Mouse (Mus musculus) ES-E14 (cell line): ENCODE measurements around the gene Adgrg5.

Source experiments
- CHD2 ChIP-seq: IDR thresholded peaks from 2 replicates; pipeline ENCODE4 v1.6.1; 2014; ENCODE audit warnings: mild to moderate bottlenecking, low read depth, low read length, inconsistent platforms
- HCFC1 ChIP-seq: IDR thresholded peaks from 2 replicates; pipeline ENCODE4 v1.6.1; 2012; ENCODE audit warnings: low read length, inconsistent platforms, borderline replicate concordance; ENCODE audit not compliant: insufficient read depth
- MAFK ChIP-seq: IDR thresholded peaks from 2 replicates; pipeline ENCODE4 v1.6.1; 2014; ENCODE audit warnings: mild to moderate bottlenecking, low read depth, low read length, inconsistent platforms; ENCODE audit not compliant: insufficient read depth
- ZNF384 ChIP-seq: IDR thresholded peaks from 2 replicates; pipeline ENCODE4 v1.6.1; 2012; ENCODE audit warnings: low read depth, low read length, inconsistent platforms

DNA sequence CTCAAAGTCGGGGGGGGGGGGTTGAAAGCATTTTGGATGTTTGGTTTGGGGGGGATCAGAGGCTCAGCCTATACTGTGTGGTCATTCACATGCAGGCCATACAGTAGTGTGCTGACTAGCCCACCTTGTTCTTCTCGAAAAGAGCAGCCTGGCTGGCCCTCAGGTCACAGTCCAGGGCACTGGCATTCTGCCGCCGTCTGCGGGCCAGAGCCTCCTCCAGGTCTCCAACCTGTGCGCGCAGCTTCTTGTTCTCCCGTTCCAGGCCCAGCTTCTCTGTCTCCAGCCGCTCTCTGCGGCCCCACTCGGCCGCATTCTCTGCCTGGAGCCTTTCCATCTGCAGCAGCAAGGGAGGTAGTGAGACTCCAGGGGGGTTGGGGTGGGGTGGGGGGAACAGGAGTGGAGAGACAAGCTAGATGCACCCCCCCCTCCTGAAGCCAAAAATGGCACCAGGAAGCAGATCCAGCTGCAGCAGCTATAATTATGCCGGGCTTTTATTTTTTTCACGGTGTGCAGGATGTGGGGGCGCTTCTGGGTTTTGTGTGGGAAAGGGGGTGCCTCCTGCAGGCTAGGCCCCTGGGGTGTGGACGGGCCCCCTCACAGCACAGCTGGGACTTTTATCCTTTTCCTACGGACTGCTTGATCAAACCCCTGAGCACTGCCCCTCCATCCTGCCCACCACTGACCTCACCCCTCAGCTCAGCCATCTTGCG lies 15.7 kb upstream of the Adgrg5 start:
- no peak for TF ChIP-seq ZNF384
- no peak for TF ChIP-seq HCFC1
- no peak for TF ChIP-seq MAFK
- no peak for TF ChIP-seq CHD2
